Mouse (Mus musculus) spleen, adult 18-20 months (tissue): ENCODE results near the gene Cdhr1.

Experiments
- DNase-seq, 2 experiments: peaks; one replicate each; pipeline ENCODE4 v3.0.0; 2022; ENCODE audit warnings: mixed read lengths in 2 of 2

The Cdhr1 gene

GRCm38 (mm10) chr14:37067629-37068028 lies 30.5 kb downstream of the Cdhr1 start, which contains the start of gene Lrit2:
Gene Lrit2 (plus strand): TSS chr14:37067929.
- DNase-seq = no peak

GRCm38 (mm10) chr14:37066636-37067035 lies 31.5 kb downstream of the Cdhr1 start:
- no peak for DNase-seq

- no peak for DNase-seq
These were observed 33.3 kb downstream of the Cdhr1 start for GRCm38 (mm10) chr14:37064849-37065248.

GRCm38 (mm10) chr14:37048914-37049410 lies 49.2 kb downstream of the Cdhr1 start, which contains the start of gene Rgr:
Gene Rgr (minus strand): TSS chr14:37048964.
- DNase-seq = no peak

GRCm38 (mm10) chr14:37034432-37034831 lies 63.7 kb downstream of the Cdhr1 start:
- DNase-seq = no peak

- peak; percentile 18 to 65 for DNase-seq
These were observed 64.9 kb downstream of the Cdhr1 start for GRCm38 (mm10) chr14:37033241-37033640.

GRCm38 (mm10) chr14:37032481-37033104 lies 65.6 kb downstream of the Cdhr1 start:
- DNase-seq = no peak

GRCm38 (mm10) chr14:37028555-37028954 lies 69.6 kb downstream of the Cdhr1 start:
- no peak for DNase-seq

- no peak for DNase-seq
These were observed 70.2 kb downstream of the Cdhr1 start for GRCm38 (mm10) chr14:37027951-37028350.
